Mouse (Mus musculus): ENCODE measurements around the gene Zfp710. TPM values are rescaled to one million over a fixed set of nuclear protein-coding genes. Genes with fewer than 3 reads are reported as not detected.
"Not testable (repeated sequence)": the region's sequence is repeated elsewhere in the genome, so short reads cannot be mapped to it uniquely, and the experiment has no call there.

Zfp710 gene
- polyA plus RNA-seq (2015; fragmentation: Nextera tagmentation; extraction: Ambion mirVana): 5.9 and 6.4 TPM in 2 replicates

GRCm38 (mm10) chr7:80024521-80025390 lies at the start of gene Zfp710:
Gene Zfp710, plus strand, starts transcription at chr7:80024814.
- H3K27me3 ChIP-seq (ENCODE audit: insufficient read depth, low read length): no peaks in the 10 kb centered on the region
- TF ChIP-seq CTCF (IDR thresholded peaks at IDR 0.05; ENCODE audit: low read depth) (peak; percentile 49), EP300 (IDR thresholded peaks at IDR 0.05; ENCODE audit: low read depth) (no peak)
- peak within 1 kb of the TSS; percentile 99 for H3K27ac ChIP-seq (ENCODE audit: low read depth)
- H3K36me3 ChIP-seq (replicated peaks; ENCODE audit: insufficient read depth, low read length): no peaks in the 10 kb centered on the region; the same call in 1 of the 2 replicates
- no peaks in the 10 kb centered on the region for H3K9me3 ChIP-seq (ENCODE audit: low read length)
- H3K9ac ChIP-seq (replicated peaks): peak within 1 kb of the TSS; percentile 90
- H3K4me1 ChIP-seq (ENCODE audit: insufficient read depth): peaks cover 18% of the 10 kb centered on the region
- peak; percentile 86 for DNase-seq
- peak; percentile 86 for ATAC-seq
- H3K4me3 ChIP-seq (ENCODE audit: low read depth, low read length): peak within 1 kb of the TSS; percentile 81
- peak within 1 kb of the TSS; percentile 97 for H3K4me2 ChIP-seq (ENCODE audit: low read depth, low read length)
- under 1% methylated on average over 38 of the region's 42 CpGs for WGBS (ENCODE audit: insufficient replicate concordance)

GRCm38 (mm10) chr7:79975316-79975715 lies 49.3 kb upstream of the Zfp710 start:
- no peak for ATAC-seq
- H3K27me3 ChIP-seq (ENCODE audit: insufficient read depth, low read length): no peaks in the 10 kb centered on the region
- 75% methylated on average over 2 of the region's 2 CpGs for WGBS (ENCODE audit: insufficient replicate concordance)
- no peak for DNase-seq
- no peaks in the 10 kb centered on the region for H3K4me1 ChIP-seq (ENCODE audit: insufficient read depth)
- TF ChIP-seq CTCF (IDR thresholded peaks at IDR 0.05; ENCODE audit: low read depth) (no peak), EP300 (IDR thresholded peaks at IDR 0.05; ENCODE audit: low read depth) (no peak)
- no peaks in the 10 kb centered on the region for H3K36me3 ChIP-seq (replicated peaks; ENCODE audit: insufficient read depth, low read length)
- no peak overlapping the region for H3K4me2 ChIP-seq (ENCODE audit: low read depth, low read length)
- H3K9ac ChIP-seq (replicated peaks): no peak overlapping the region
- no peak overlapping the region for H3K27ac ChIP-seq (ENCODE audit: low read depth)
- H3K9me3 ChIP-seq (ENCODE audit: low read length): no peaks in the 10 kb centered on the region
- H3K4me3 ChIP-seq (ENCODE audit: low read depth, low read length): no peak overlapping the region

GRCm38 (mm10) chr7:79986717-79987116 lies 37.9 kb upstream of the Zfp710 start:
- ATAC-seq (no peak), DNase-seq (no peak)
- TF ChIP-seq EP300 (IDR thresholded peaks at IDR 0.05; ENCODE audit: low read depth): no peak
- TF ChIP-seq CTCF (IDR thresholded peaks at IDR 0.05; ENCODE audit: low read depth): no peak
- no peaks in the 10 kb centered on the region for H3K9me3 ChIP-seq (ENCODE audit: low read length)
- WGBS (ENCODE audit: insufficient replicate concordance): 84% methylated on average over 7 of the region's 7 CpGs
- no peak overlapping the region for H3K9ac ChIP-seq (replicated peaks)
- no peak overlapping the region for H3K4me3 ChIP-seq (ENCODE audit: low read depth, low read length)
- H3K36me3 ChIP-seq (replicated peaks; ENCODE audit: insufficient read depth, low read length): no peaks in the 10 kb centered on the region
- H3K4me1 ChIP-seq (ENCODE audit: insufficient read depth): no peaks in the 10 kb centered on the region
- H3K27ac ChIP-seq (ENCODE audit: low read depth): no peak overlapping the region
- no peak overlapping the region for H3K4me2 ChIP-seq (ENCODE audit: low read depth, low read length)
- H3K27me3 ChIP-seq (ENCODE audit: insufficient read depth, low read length): no peaks in the 10 kb centered on the region

GRCm38 (mm10) chr7:79987745-79988144 lies 36.9 kb upstream of the Zfp710 start:
- no peaks in the 10 kb centered on the region for H3K36me3 ChIP-seq (replicated peaks; ENCODE audit: insufficient read depth, low read length)
- 37% methylated on average over 3 of the region's 3 CpGs for WGBS (ENCODE audit: insufficient replicate concordance)
- H3K27me3 ChIP-seq (ENCODE audit: insufficient read depth, low read length): no peaks in the 10 kb centered on the region
- TF ChIP-seq EP300 (IDR thresholded peaks at IDR 0.05; ENCODE audit: low read depth): no peak
- no peak for TF ChIP-seq CTCF (IDR thresholded peaks at IDR 0.05; ENCODE audit: low read depth)
- no peak overlapping the region for H3K4me2 ChIP-seq (ENCODE audit: low read depth, low read length)
- no peak for DNase-seq
- no peaks in the 10 kb centered on the region for H3K4me1 ChIP-seq (ENCODE audit: insufficient read depth)
- H3K9ac ChIP-seq (replicated peaks): no peak overlapping the region
- ATAC-seq: no peak
- no peak overlapping the region for H3K27ac ChIP-seq (ENCODE audit: low read depth)
- H3K4me3 ChIP-seq (ENCODE audit: low read depth, low read length): no peak overlapping the region
- no peaks in the 10 kb centered on the region for H3K9me3 ChIP-seq (ENCODE audit: low read length)

- H3K27me3 ChIP-seq (ENCODE audit: insufficient read depth, low read length); H3K9me3 ChIP-seq (ENCODE audit: low read length); H3K9ac ChIP-seq (replicated peaks); DNase-seq; H3K27ac ChIP-seq (ENCODE audit: low read depth); H3K4me3 ChIP-seq (ENCODE audit: low read depth, low read length); H3K36me3 ChIP-seq (replicated peaks; ENCODE audit: insufficient read depth, low read length); H3K4me1 ChIP-seq (ENCODE audit: insufficient read depth); H3K4me2 ChIP-seq (ENCODE audit: low read depth, low read length); ATAC-seq: not testable (repeated sequence)
- WGBS (ENCODE audit: insufficient replicate concordance): 85% methylated on average over 1 of the region's 1 CpGs
These were observed 36.1 kb upstream of the Zfp710 start for GRCm38 (mm10) chr7:79988466-79988865.

GRCm38 (mm10) chr7:79994476-79994875 lies 30.1 kb upstream of the Zfp710 start:
- 42% methylated on average over 8 of the region's 8 CpGs for WGBS (ENCODE audit: insufficient replicate concordance)
- ATAC-seq (peak; percentile 41; the same call in 1 of the 2 replicates), DNase-seq (peak; percentile 48)
- no peak overlapping the region for H3K4me2 ChIP-seq (ENCODE audit: low read depth, low read length)
- no peaks in the 10 kb centered on the region for H3K9me3 ChIP-seq (ENCODE audit: low read length)
- TF ChIP-seq EP300 (IDR thresholded peaks at IDR 0.05; ENCODE audit: low read depth) (no peak), CTCF (IDR thresholded peaks at IDR 0.05; ENCODE audit: low read depth) (peak; percentile 63)
- H3K36me3 ChIP-seq (replicated peaks; ENCODE audit: insufficient read depth, low read length): no peaks in the 10 kb centered on the region
- H3K9ac ChIP-seq (replicated peaks): no peak overlapping the region
- H3K4me3 ChIP-seq (ENCODE audit: low read depth, low read length): no peak overlapping the region
- H3K27me3 ChIP-seq (ENCODE audit: insufficient read depth, low read length): no peaks in the 10 kb centered on the region
- H3K4me1 ChIP-seq (ENCODE audit: insufficient read depth): no peaks in the 10 kb centered on the region
- H3K27ac ChIP-seq (ENCODE audit: low read depth): no peak overlapping the region

Data from liver, postnatal 0 days (tissue).